Mouse (Mus musculus): Measurements from ENCODE around the gene Adarb1. TPM values are rescaled to one million over a fixed set of nuclear protein-coding genes. Genes with fewer than 3 reads are reported as not detected.

Gene Adarb1
- polyA plus RNA-seq, 1 experiment from 2014 or later, result 15.4 TPM

DNA sequence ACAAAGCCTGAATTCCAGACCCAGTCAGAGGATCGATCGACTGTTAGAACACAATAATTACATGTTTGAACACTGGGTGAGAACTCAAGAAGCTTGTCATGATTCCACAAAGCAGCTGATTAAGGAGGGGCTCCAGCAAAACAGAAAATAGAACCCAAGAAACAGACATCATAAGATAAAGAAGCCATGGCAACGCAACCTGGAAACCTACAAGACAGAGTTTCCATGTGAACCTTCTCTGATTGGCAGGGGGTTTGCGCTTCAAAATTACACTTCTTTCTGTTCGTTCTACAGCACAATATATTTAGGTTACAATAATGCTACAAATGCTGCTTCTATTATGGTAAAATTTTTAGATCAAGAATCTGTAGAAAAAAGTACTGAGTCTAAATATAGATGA is 47.9 kb downstream of the Adarb1 start:
- Histone ChIP-seq H3K9ac (ENCODE audit: low read length) (no peak overlapping the region), H3K4me1 (ENCODE audit: control insufficient read depth in 2 of 2, insufficient read depth in 2 of 2, low read length in 2 of 2) (peaks cover 18 to 26% of the 10 kb centered on the region in 2 experiments), H3K27me3 (ENCODE audit: control insufficient read depth, insufficient read depth, low read length) (no peaks in the 10 kb centered on the region), H3K27ac (replicated peaks in 1 of 2; ENCODE audit: control insufficient read depth in 1 of 2, insufficient read depth in 1 of 2, low read depth in 2 of 2, low read length in 2 of 2) (no peak overlapping the region), H3K36me3 (ENCODE audit: control insufficient read depth, insufficient read depth, low read length) (no peaks in the 10 kb centered on the region), H3K4me2 (ENCODE audit: low read length) (no peak overlapping the region), H3K9me3 (ENCODE audit: control insufficient read depth, low read length) (no peaks in the 10 kb centered on the region), H3K4me3 (ENCODE audit: control insufficient read depth in 1 of 2, insufficient read depth in 1 of 2, low read depth in 1 of 2, low read length in 2 of 2) (no peak overlapping the region)
- whole genome bisulfite sequencing, result 83% methylated on average over 5 of the region's 5 CpGs
- no peak for ATAC-seq (ENCODE audit: insufficient number of reproducible peaks, insufficient read depth, low FRiP score, low read depth)

DNA sequence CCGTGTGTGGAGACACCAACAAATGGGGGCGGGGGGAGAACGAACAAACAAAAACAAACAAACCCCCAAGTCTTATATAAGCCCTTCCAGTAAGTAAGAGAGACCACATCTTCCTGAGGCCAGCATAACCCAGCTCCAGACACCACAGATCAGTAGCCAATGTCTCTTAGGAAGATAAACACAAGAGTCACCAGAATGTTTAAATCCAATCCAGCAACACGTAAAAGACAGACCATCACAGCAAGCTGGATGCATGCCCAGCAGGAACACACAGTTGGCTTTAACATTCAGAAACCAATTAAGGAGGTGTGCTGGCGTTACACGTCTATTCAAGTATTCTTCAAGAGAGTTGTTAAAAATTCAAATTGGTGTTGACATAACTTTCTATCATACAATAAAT is 50.1 kb downstream of the Adarb1 start:
- H3K4me1 ChIP-seq (ENCODE audit: control insufficient read depth in 2 of 2, insufficient read depth in 2 of 2, low read length in 2 of 2), result peaks cover 18 to 26% of the 10 kb centered on the region in 2 experiments
- 51% methylated on average over 6 of the region's 6 CpGs for WGBS
- H3K27me3 ChIP-seq (ENCODE audit: control insufficient read depth, insufficient read depth, low read length), result no peaks in the 10 kb centered on the region
- H3K4me3 ChIP-seq (ENCODE audit: control insufficient read depth in 1 of 2, insufficient read depth in 1 of 2, low read depth in 1 of 2, low read length in 2 of 2), result no peak overlapping the region
- ATAC-seq (ENCODE audit: insufficient number of reproducible peaks, insufficient read depth, low FRiP score, low read depth), result no peak
- H3K9ac ChIP-seq (ENCODE audit: low read length), result no peak overlapping the region
- H3K4me2 ChIP-seq (ENCODE audit: low read length), result no peak overlapping the region
- no peaks in the 10 kb centered on the region for H3K36me3 ChIP-seq (ENCODE audit: control insufficient read depth, insufficient read depth, low read length)
- H3K27ac ChIP-seq (replicated peaks in 1 of 2; ENCODE audit: control insufficient read depth in 1 of 2, insufficient read depth in 1 of 2, low read depth in 2 of 2, low read length in 2 of 2), result no peak overlapping the region; a peak in 1 of 4 replicates
- H3K9me3 ChIP-seq (ENCODE audit: control insufficient read depth, low read length), result no peaks in the 10 kb centered on the region

DNA sequence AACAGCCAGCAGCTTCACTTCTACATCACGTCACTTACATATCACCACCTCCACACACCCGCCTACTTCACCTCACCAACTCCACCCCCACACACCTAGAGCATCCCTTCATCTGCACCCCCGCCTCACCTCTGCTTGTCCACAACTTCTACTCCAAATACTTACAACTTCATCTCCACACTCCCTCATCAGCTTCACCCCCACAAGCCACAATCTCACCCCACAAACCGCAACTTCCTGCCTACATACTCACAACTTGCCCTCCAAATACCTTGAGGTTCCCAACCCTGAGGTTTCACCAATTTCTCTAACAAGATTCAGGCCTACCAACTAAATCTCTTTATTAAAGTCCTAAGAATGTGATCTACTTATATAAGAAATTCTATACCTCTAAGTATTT is 51.1 kb downstream of the Adarb1 start:
- H3K27ac ChIP-seq (replicated peaks in 1 of 2; ENCODE audit: control insufficient read depth in 1 of 2, insufficient read depth in 1 of 2, low read depth in 2 of 2, low read length in 2 of 2), result no peak overlapping the region
- H3K4me3 ChIP-seq (ENCODE audit: control insufficient read depth in 1 of 2, insufficient read depth in 1 of 2, low read depth in 1 of 2, low read length in 2 of 2), result no peak overlapping the region
- WGBS, result 87% methylated on average over 4 of the region's 4 CpGs
- no peaks in the 10 kb centered on the region for H3K27me3 ChIP-seq (ENCODE audit: control insufficient read depth, insufficient read depth, low read length)
- H3K36me3 ChIP-seq (ENCODE audit: control insufficient read depth, insufficient read depth, low read length), result no peaks in the 10 kb centered on the region
- peaks cover 16 to 25% of the 10 kb centered on the region in 2 experiments for H3K4me1 ChIP-seq (ENCODE audit: control insufficient read depth in 2 of 2, insufficient read depth in 2 of 2, low read length in 2 of 2)
- no peak for ATAC-seq (ENCODE audit: insufficient number of reproducible peaks, insufficient read depth, low FRiP score, low read depth)
- no peak overlapping the region for H3K4me2 ChIP-seq (ENCODE audit: low read length)
- no peak overlapping the region for H3K9ac ChIP-seq (ENCODE audit: low read length)
- H3K9me3 ChIP-seq (ENCODE audit: control insufficient read depth, low read length), result no peaks in the 10 kb centered on the region

GRCm38 (mm10) chr10:77365212-77365611 is 52.9 kb downstream of the Adarb1 start:
- no peaks in the 10 kb centered on the region for H3K9me3 ChIP-seq (ENCODE audit: control insufficient read depth, low read length)
- no peak for ATAC-seq (ENCODE audit: insufficient number of reproducible peaks, insufficient read depth, low FRiP score, low read depth)
- no peaks in the 10 kb centered on the region for H3K27me3 ChIP-seq (ENCODE audit: control insufficient read depth, insufficient read depth, low read length)
- no peaks in the 10 kb centered on the region for H3K36me3 ChIP-seq (ENCODE audit: control insufficient read depth, insufficient read depth, low read length)
- H3K9ac ChIP-seq (ENCODE audit: low read length), result no peak overlapping the region
- H3K4me1 ChIP-seq (ENCODE audit: control insufficient read depth in 2 of 2, insufficient read depth in 2 of 2, low read length in 2 of 2), result peaks cover 21 to 29% of the 10 kb centered on the region in 2 experiments
- H3K4me3 ChIP-seq (ENCODE audit: control insufficient read depth in 1 of 2, insufficient read depth in 1 of 2, low read depth in 1 of 2, low read length in 2 of 2), result no peak overlapping the region
- 65% methylated on average over 2 of the region's 2 CpGs for WGBS
- no peak overlapping the region for H3K27ac ChIP-seq (replicated peaks in 1 of 2; ENCODE audit: control insufficient read depth in 1 of 2, insufficient read depth in 1 of 2, low read depth in 2 of 2, low read length in 2 of 2)
- no peak overlapping the region for H3K4me2 ChIP-seq (ENCODE audit: low read length)

- 24% methylated on average over 2 of the region's 2 CpGs for WGBS
- Histone ChIP-seq H3K9ac (ENCODE audit: low read length) (no peak overlapping the region), H3K27ac (replicated peaks in 1 of 2; ENCODE audit: control insufficient read depth in 1 of 2, insufficient read depth in 1 of 2, low read depth in 2 of 2, low read length in 2 of 2) (peak overlapping the region; percentile 76 to 78)
These were observed 57.6 kb downstream of the Adarb1 start for GRCm38 (mm10) chr10:77360486-77360885.

DNA sequence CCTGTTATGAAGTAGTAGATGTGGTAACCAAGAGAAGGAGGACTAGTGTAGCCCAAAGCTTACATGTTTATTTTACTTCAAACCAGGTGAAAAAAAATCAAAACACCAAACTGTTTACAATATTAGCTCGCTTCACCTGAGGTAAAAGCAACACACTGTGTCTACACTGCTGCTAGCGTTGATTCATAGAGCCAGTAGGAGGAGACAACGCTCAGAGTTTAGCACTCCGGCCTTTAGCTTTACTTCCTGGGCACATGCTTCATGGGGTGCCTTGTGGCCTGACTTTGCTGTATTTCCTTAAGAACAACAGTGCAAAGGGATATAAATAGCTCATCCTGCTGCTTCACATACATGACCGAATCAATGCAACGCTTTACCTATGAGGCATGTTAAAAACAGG is 60.1 kb downstream of the Adarb1 start:
- 73% methylated on average over 6 of the region's 6 CpGs for WGBS
- ATAC-seq (ENCODE audit: insufficient number of reproducible peaks, insufficient read depth, low FRiP score, low read depth), result no peak

More at GRCm38 (mm10) chr10:77360486-77360885, 57.6 kb downstream of the Adarb1 start:
- ATAC-seq (ENCODE audit: insufficient number of reproducible peaks, insufficient read depth, low FRiP score, low read depth), result peak; percentile 81
- Histone ChIP-seq H3K4me3 (ENCODE audit: control insufficient read depth in 1 of 2, insufficient read depth in 1 of 2, low read depth in 1 of 2, low read length in 2 of 2) (no peak overlapping the region), H3K4me1 (ENCODE audit: control insufficient read depth in 2 of 2, insufficient read depth in 2 of 2, low read length in 2 of 2) (peaks cover 7 to 24% of the 10 kb centered on the region in 2 experiments), H3K27me3 (ENCODE audit: control insufficient read depth, insufficient read depth, low read length) (no peaks in the 10 kb centered on the region), H3K36me3 (ENCODE audit: control insufficient read depth, insufficient read depth, low read length) (peaks cover 6% of the 10 kb centered on the region), H3K9me3 (ENCODE audit: control insufficient read depth, low read length) (no peaks in the 10 kb centered on the region), H3K4me2 (ENCODE audit: low read length) (no peak overlapping the region)

DNA sequence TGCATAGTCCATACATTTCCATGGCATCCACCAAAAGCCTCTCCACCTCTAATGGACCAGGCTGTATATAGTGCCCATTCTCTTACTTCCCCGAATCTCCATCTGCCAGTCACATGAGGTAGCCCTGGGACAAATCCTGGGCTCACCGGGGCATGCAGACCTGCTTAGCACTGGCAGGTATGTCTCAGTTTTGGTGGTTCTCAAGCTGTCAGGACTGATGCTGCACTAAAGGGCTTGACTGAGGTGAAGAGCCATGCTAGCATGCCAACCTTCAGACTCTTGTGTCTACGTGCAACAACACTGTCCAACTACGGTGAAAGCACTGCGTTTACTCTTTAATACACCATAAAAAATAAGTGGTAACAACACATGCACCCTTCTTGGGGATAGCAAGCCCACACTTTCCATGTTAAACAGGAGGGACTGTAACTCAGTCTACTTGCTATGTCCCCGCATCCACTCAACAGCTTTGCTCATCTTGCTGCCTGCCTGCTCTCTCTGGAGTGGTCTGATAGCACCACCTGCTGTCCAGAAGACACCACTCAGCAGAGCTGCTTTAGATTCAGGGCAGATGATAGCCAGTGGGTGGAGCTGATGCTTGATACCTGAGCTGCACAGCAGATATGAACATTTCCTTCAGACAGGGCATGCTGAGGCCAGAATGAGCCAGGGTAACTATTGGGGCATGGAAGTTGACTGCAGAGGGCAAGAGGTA is 64.9 kb downstream of the Adarb1 start:
- Histone ChIP-seq H3K36me3 (ENCODE audit: control insufficient read depth, insufficient read depth, low read length) (peaks cover 6% of the 10 kb centered on the region), H3K9ac (ENCODE audit: low read length) (no peak overlapping the region), H3K4me3 (ENCODE audit: control insufficient read depth in 1 of 2, insufficient read depth in 1 of 2, low read depth in 1 of 2, low read length in 2 of 2) (no peak overlapping the region), H3K9me3 (ENCODE audit: control insufficient read depth, low read length) (no peaks in the 10 kb centered on the region), H3K27me3 (ENCODE audit: control insufficient read depth, insufficient read depth, low read length) (no peaks in the 10 kb centered on the region), H3K27ac (replicated peaks in 1 of 2; ENCODE audit: control insufficient read depth in 1 of 2, insufficient read depth in 1 of 2, low read depth in 2 of 2, low read length in 2 of 2) (no peak overlapping the region), H3K4me2 (ENCODE audit: low read length) (no peak overlapping the region), H3K4me1 (ENCODE audit: control insufficient read depth in 2 of 2, insufficient read depth in 2 of 2, low read length in 2 of 2) (no peaks in the 10 kb centered on the region)
- ATAC-seq (ENCODE audit: insufficient number of reproducible peaks, insufficient read depth, low FRiP score, low read depth), result 0 out of 2 replicates have a peak, but pooled peaks have one; percentile 53
- WGBS, result 83% methylated on average over 6 of the region's 6 CpGs

More for the DNA sequence above, 60.1 kb downstream of the Adarb1 start:
- Histone ChIP-seq H3K27ac (replicated peaks in 1 of 2; ENCODE audit: control insufficient read depth in 1 of 2, insufficient read depth in 1 of 2, low read depth in 2 of 2, low read length in 2 of 2) (no peak overlapping the region), H3K4me2 (ENCODE audit: low read length) (no peak overlapping the region), H3K4me3 (ENCODE audit: control insufficient read depth in 1 of 2, insufficient read depth in 1 of 2, low read depth in 1 of 2, low read length in 2 of 2) (no peak overlapping the region), H3K9ac (ENCODE audit: low read length) (no peak overlapping the region), H3K36me3 (ENCODE audit: control insufficient read depth, insufficient read depth, low read length) (peaks cover 6% of the 10 kb centered on the region), H3K4me1 (ENCODE audit: control insufficient read depth in 2 of 2, insufficient read depth in 2 of 2, low read length in 2 of 2) (peaks cover 7 to 24% of the 10 kb centered on the region in 2 experiments), H3K27me3 (ENCODE audit: control insufficient read depth, insufficient read depth, low read length) (no peaks in the 10 kb centered on the region), H3K9me3 (ENCODE audit: control insufficient read depth, low read length) (no peaks in the 10 kb centered on the region)

- H3K9ac ChIP-seq (ENCODE audit: low read length), result no peak overlapping the region
- peaks cover 15 to 21% of the 10 kb centered on the region in 2 experiments for H3K4me1 ChIP-seq (ENCODE audit: control insufficient read depth in 2 of 2, insufficient read depth in 2 of 2, low read length in 2 of 2)
- peak; percentile 69 for ATAC-seq (ENCODE audit: insufficient number of reproducible peaks, insufficient read depth, low FRiP score, low read depth)
- H3K9me3 ChIP-seq (ENCODE audit: control insufficient read depth, low read length), result no peaks in the 10 kb centered on the region
- no peak overlapping the region for H3K4me3 ChIP-seq (ENCODE audit: control insufficient read depth in 1 of 2, insufficient read depth in 1 of 2, low read depth in 1 of 2, low read length in 2 of 2)
- peak overlapping the region; percentile 53 to 56 for H3K27ac ChIP-seq (replicated peaks in 1 of 2; ENCODE audit: control insufficient read depth in 1 of 2, insufficient read depth in 1 of 2, low read depth in 2 of 2, low read length in 2 of 2)
- H3K36me3 ChIP-seq (ENCODE audit: control insufficient read depth, insufficient read depth, low read length), result no peaks in the 10 kb centered on the region
- H3K27me3 ChIP-seq (ENCODE audit: control insufficient read depth, insufficient read depth, low read length), result no peaks in the 10 kb centered on the region
- WGBS, result 48% methylated on average over 3 of the region's 3 CpGs
- H3K4me2 ChIP-seq (ENCODE audit: low read length), result no peak overlapping the region
These were observed 75.2 kb downstream of the Adarb1 start for GRCm38 (mm10) chr10:77342842-77343241.
